Mouse (Mus musculus): Measurements from ENCODE around the gene Tuba1a. TPM values are rescaled to one million over a fixed set of nuclear protein-coding genes. Genes with fewer than 3 reads are reported as not detected.
"Not testable (repeated sequence)": the region's sequence is repeated elsewhere in the genome, so short reads cannot be mapped to it uniquely, and the experiment has no call there.

Gene Tuba1a
- polyA plus RNA-seq, 1 experiment from 2014 or later: 1,543 TPM

DNA sequence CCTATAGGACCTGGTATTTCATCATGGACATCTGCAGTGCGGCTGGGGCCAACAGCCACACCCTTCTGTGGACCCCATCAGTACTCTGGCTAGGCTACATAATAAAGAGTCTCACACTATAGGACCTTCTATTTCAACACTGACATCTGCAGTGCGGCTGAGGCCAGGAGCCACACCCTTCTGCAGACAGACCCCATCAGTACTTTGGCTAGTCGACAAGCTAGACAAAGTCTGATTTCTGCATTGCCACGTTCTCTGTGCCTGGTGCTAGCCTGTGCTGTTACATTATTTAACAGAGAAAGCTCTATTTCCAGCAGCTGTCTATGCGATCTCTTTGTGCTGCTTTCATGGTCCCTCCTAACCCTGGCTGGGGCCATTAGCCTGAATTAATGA lies 1.4 kb downstream of the Tuba1a start:
- Histone ChIP-seq H3K4me1 (peaks cover 12% of the 10 kb centered on the region), H3K27ac (replicated peaks) (peak overlapping the region; percentile 73), H3K9ac (peak overlapping the region; percentile 18; the same call in 1 of the 2 replicates), H3K4me3 (replicated peaks) (peak overlapping the region; percentile 84), H3K9me3 (replicated peaks) (no peaks in the 10 kb centered on the region), H3K36me3 (peaks cover 10% of the 10 kb centered on the region), H3K27me3 (no peaks in the 10 kb centered on the region), H3K4me2 (replicated peaks) (peak overlapping the region; percentile 52)
- ATAC-seq (ENCODE audit: insufficient number of reproducible peaks, low FRiP score, low TSS enrichment, low read depth): no peak
- WGBS: 14% methylated on average over 5 of the region's 5 CpGs

- Histone ChIP-seq H3K27ac (replicated peaks) (peak overlapping the region; percentile 73), H3K9ac (0 out of 2 replicates have a peak overlapping the region, but pooled peaks have one; percentile 18), H3K36me3 (peaks cover 10% of the 10 kb centered on the region), H3K4me2 (replicated peaks) (peak overlapping the region; percentile 52), H3K4me1 (peaks cover 12% of the 10 kb centered on the region), H3K4me3 (replicated peaks) (peak overlapping the region; percentile 84)
- H3K9me3 ChIP-seq (replicated peaks); H3K27me3 ChIP-seq; ATAC-seq (ENCODE audit: insufficient number of reproducible peaks, low FRiP score, low TSS enrichment, low read depth): not testable (repeated sequence)
- WGBS: 90% methylated on average over 11 of the region's 15 CpGs
These were observed 2.1 kb downstream of the Tuba1a start for GRCm38 (mm10) chr15:98951122-98952062.

DNA sequence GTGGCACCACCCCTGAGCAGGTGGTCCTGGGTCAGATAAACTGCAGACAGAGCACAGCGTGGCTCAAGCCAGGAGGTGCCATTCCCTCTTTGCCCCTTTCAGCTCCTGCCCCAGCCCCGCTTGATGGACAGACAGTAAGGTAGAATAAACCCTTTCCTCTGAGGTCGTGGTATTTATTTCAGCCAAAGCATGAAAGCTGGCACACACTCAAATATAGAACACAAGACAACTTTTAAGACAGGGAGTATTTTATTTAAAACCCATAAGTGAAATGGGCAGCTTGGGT lies 4.0 kb downstream of the Tuba1a start:
- ATAC-seq (ENCODE audit: insufficient number of reproducible peaks, low FRiP score, low TSS enrichment, low read depth): no peak
- Histone ChIP-seq H3K36me3 (peaks cover 10% of the 10 kb centered on the region), H3K9me3 (replicated peaks) (no peaks in the 10 kb centered on the region), H3K9ac (no peak overlapping the region), H3K27ac (replicated peaks) (no peak overlapping the region), H3K27me3 (no peaks in the 10 kb centered on the region), H3K4me2 (replicated peaks) (no peak overlapping the region), H3K4me3 (replicated peaks) (no peak overlapping the region), H3K4me1 (peaks cover 6% of the 10 kb centered on the region)
- WGBS: 62% methylated on average over 3 of the region's 3 CpGs

- no peaks in the 10 kb centered on the region for H3K9me3 ChIP-seq (replicated peaks)
- ATAC-seq (ENCODE audit: insufficient number of reproducible peaks, low FRiP score, low TSS enrichment, low read depth): no peak
These were observed 4.5 kb downstream of the Tuba1a start for GRCm38 (mm10) chr15:98948857-98949606.

GRCm38 (mm10) chr15:98948382-98948781 lies 5.1 kb downstream of the Tuba1a start:
- peaks cover 10% of the 10 kb centered on the region for H3K36me3 ChIP-seq
- H3K27ac ChIP-seq (replicated peaks): no peak overlapping the region
- no peak overlapping the region for H3K9ac ChIP-seq
- no peak overlapping the region for H3K4me2 ChIP-seq (replicated peaks)
- no peaks in the 10 kb centered on the region for H3K27me3 ChIP-seq
- no peak overlapping the region for H3K4me3 ChIP-seq (replicated peaks)
- no peak for ATAC-seq (ENCODE audit: insufficient number of reproducible peaks, low FRiP score, low TSS enrichment, low read depth)
- peaks cover 6% of the 10 kb centered on the region; the same call in 1 of the 2 replicates for H3K4me1 ChIP-seq
- H3K9me3 ChIP-seq (replicated peaks): no peaks in the 10 kb centered on the region

More at GRCm38 (mm10) chr15:98948857-98949606, 4.5 kb downstream of the Tuba1a start:
- peaks cover 10% of the 10 kb centered on the region for H3K36me3 ChIP-seq
- no peak overlapping the region for H3K4me2 ChIP-seq (replicated peaks)
- peaks cover 6% of the 10 kb centered on the region; the same call in 1 of the 2 replicates for H3K4me1 ChIP-seq
- H3K27me3 ChIP-seq: no peaks in the 10 kb centered on the region
- no peak overlapping the region for H3K9ac ChIP-seq
- no peak overlapping the region for H3K4me3 ChIP-seq (replicated peaks)
- WGBS: 71% methylated on average over 6 of the region's 6 CpGs
- no peak overlapping the region for H3K27ac ChIP-seq (replicated peaks)

DNA sequence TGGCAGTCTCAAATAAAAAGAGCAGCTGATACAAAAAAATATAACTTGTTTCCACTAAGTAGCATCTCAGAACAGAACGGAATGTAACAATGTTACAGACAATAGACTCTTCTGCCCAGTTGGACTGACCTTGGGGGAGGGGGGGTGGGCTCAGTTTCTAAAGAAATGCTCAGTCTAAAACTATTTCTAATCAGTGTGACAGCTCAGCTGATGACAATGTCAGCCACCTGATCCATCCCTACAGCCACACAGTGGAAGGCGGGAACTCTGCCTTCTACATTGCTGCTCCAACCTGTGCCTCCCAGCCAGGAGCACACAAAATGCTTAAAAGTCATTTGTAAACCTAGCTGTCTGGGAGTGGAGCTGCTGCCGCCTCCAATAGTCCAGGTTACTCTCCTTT lies 5.6 kb downstream of the Tuba1a start:
- peaks cover 6% of the 10 kb centered on the region; the same call in 1 of the 2 replicates for H3K4me1 ChIP-seq
- no peak overlapping the region for H3K9ac ChIP-seq
- no peak overlapping the region for H3K4me3 ChIP-seq (replicated peaks)
- ATAC-seq (ENCODE audit: insufficient number of reproducible peaks, low FRiP score, low TSS enrichment, low read depth): no peak
- H3K9me3 ChIP-seq (replicated peaks): no peaks in the 10 kb centered on the region
- H3K27me3 ChIP-seq: no peaks in the 10 kb centered on the region
- no peak overlapping the region for H3K27ac ChIP-seq (replicated peaks)
- H3K4me2 ChIP-seq (replicated peaks): no peak overlapping the region
- 52% methylated on average over 3 of the region's 3 CpGs for WGBS
- H3K36me3 ChIP-seq: peaks cover 10% of the 10 kb centered on the region

DNA sequence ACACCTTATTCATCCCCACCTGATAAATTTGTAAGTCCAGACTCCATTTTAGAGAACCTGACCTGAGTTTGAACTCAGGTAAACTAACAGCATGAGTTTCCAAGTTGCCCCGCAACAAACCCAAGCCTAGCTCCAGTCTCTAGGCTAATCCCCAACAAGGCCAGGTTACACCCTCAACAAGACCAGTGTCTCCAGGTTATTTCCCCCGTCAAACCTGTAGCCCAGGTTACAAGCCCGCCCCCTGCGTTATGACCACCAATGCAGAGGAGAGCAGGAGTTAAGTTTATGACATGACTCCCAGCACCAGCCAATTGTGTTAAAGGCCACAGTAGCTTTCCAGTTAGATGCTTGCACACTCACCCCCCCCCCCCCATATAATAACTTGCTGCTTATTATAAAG lies 10.4 kb downstream of the Tuba1a start:
- WGBS: 60% methylated on average over 4 of the region's 4 CpGs

GRCm38 (mm10) chr15:98942081-98942480 lies 11.4 kb downstream of the Tuba1a start:
- whole genome bisulfite sequencing: 79% methylated on average over 4 of the region's 4 CpGs
- no peak overlapping the region for H3K27ac ChIP-seq (replicated peaks)
- H3K27me3 ChIP-seq: no peaks in the 10 kb centered on the region
- H3K9ac ChIP-seq: no peak overlapping the region
- H3K4me2 ChIP-seq (replicated peaks): no peak overlapping the region
- ATAC-seq (ENCODE audit: insufficient number of reproducible peaks, low FRiP score, low TSS enrichment, low read depth): no peak
- no peaks in the 10 kb centered on the region for H3K4me1 ChIP-seq
- no peaks in the 10 kb centered on the region for H3K36me3 ChIP-seq
- H3K9me3 ChIP-seq (replicated peaks): no peaks in the 10 kb centered on the region
- no peak overlapping the region for H3K4me3 ChIP-seq (replicated peaks)

More for the DNA sequence above, 10.4 kb downstream of the Tuba1a start:
- Histone ChIP-seq H3K4me1 (no peaks in the 10 kb centered on the region), H3K9me3 (replicated peaks) (no peaks in the 10 kb centered on the region), H3K27me3 (no peaks in the 10 kb centered on the region), H3K36me3 (no peaks in the 10 kb centered on the region), H3K4me3 (replicated peaks) (no peak overlapping the region), H3K4me2 (replicated peaks) (no peak overlapping the region), H3K9ac (no peak overlapping the region), H3K27ac (replicated peaks) (no peak overlapping the region)
- no peak for ATAC-seq (ENCODE audit: insufficient number of reproducible peaks, low FRiP score, low TSS enrichment, low read depth)

GRCm38 (mm10) chr15:98941539-98941938 lies 12.0 kb downstream of the Tuba1a start:
- 47% methylated on average over 2 of the region's 2 CpGs for WGBS
- ATAC-seq (ENCODE audit: insufficient number of reproducible peaks, low FRiP score, low TSS enrichment, low read depth): no peak
- no peak overlapping the region for H3K4me3 ChIP-seq (replicated peaks)
- H3K9ac ChIP-seq: no peak overlapping the region
- H3K27ac ChIP-seq (replicated peaks): no peak overlapping the region
- no peaks in the 10 kb centered on the region for H3K36me3 ChIP-seq
- no peaks in the 10 kb centered on the region for H3K9me3 ChIP-seq (replicated peaks)
- H3K4me2 ChIP-seq (replicated peaks): no peak overlapping the region
- no peaks in the 10 kb centered on the region for H3K27me3 ChIP-seq
- H3K4me1 ChIP-seq: no peaks in the 10 kb centered on the region

DNA sequence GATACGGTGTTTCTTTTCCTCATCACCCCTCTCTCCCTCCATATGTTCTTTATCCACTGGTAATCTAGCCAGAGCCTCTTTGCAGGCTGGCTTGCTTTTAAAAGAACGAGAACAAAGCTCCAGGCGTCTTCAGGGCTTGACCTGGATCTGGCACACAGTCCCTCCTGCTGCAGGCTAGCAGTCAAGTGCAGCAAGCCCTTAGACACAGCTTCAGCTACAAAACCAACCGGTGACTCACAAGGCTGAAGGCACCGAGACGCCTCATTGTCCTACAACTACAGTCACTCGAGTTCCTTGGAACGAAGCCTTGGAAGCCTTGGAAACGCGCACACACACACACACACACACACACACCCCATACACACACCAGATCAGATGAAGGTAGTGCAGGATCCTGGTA lies 12.7 kb downstream of the Tuba1a start:
- no peak overlapping the region for H3K9ac ChIP-seq
- H3K36me3 ChIP-seq: no peaks in the 10 kb centered on the region
- WGBS: 64% methylated on average over 10 of the region's 10 CpGs
- no peak overlapping the region for H3K4me2 ChIP-seq (replicated peaks)
- peaks cover 2% of the 10 kb centered on the region for H3K4me1 ChIP-seq
- no peaks in the 10 kb centered on the region for H3K9me3 ChIP-seq (replicated peaks)
- H3K4me3 ChIP-seq (replicated peaks): no peak overlapping the region
- H3K27me3 ChIP-seq: no peaks in the 10 kb centered on the region
- ATAC-seq (ENCODE audit: insufficient number of reproducible peaks, low FRiP score, low TSS enrichment, low read depth): no peak
- no peak overlapping the region for H3K27ac ChIP-seq (replicated peaks)

DNA sequence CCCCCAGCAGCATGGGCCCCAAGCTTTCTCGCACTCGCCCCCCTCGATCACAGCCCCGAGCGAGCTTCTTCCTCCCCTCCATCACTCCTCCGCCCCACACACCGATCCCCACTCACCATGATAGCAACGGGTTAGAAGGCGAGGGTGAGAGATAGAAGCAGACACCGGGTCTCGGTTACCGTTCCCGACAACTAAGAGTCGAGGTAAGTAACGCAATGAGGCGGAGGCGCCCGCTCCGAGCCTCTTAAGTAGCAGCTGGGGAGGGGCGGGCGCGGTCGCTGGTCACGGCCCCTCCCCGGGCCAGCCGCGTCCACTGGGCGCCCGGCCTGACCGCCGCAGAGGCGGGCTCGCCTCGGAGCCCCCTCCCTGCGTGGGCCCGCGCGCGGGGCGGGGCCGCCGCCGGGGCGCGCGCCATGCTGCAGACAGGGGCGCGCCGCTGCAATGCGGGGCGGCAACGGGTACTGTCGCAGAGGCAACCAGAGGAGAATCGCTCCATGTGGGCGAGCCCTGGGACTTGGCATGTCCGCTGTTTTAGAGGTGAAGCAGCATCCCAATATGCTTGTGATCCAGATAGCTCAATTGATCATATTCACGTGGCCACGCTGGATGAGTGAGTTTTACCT lies 19.2 kb downstream of the Tuba1a start, which contains the start of gene Tuba1b:
Tuba1b (minus strand) TSS at position 349 of the 623 bp plus-strand sequence.
- H3K9me3 ChIP-seq (replicated peaks): no peaks in the 10 kb centered on the region
- peak within 1 kb of the TSS; percentile 90 for H3K9ac ChIP-seq
- no peaks in the 10 kb centered on the region for H3K27me3 ChIP-seq
- H3K27ac ChIP-seq (replicated peaks): peak within 1 kb of the TSS; percentile 100
- peaks cover 14% of the 10 kb centered on the region; the same call in 1 of the 2 replicates for H3K36me3 ChIP-seq
- peak; percentile 96 for ATAC-seq (ENCODE audit: insufficient number of reproducible peaks, low FRiP score, low TSS enrichment, low read depth)
- H3K4me2 ChIP-seq (replicated peaks): peak within 1 kb of the TSS; percentile 90
- under 1% methylated on average over 57 of the region's 58 CpGs for WGBS
- H3K4me3 ChIP-seq (replicated peaks): peak within 1 kb of the TSS; percentile 84
- H3K4me1 ChIP-seq: peaks cover 19% of the 10 kb centered on the region
